Mouse (Mus musculus) forebrain, embryonic 14.5 days (tissue): ENCODE data around the gene Eng. TPM values are rescaled to one million over a fixed set of nuclear protein-coding genes. Genes with fewer than 3 reads are reported as not detected.

Experiments
- ATAC-seq: fragments of 200-750 bp; cut with Nextera tagmentation; 2 replicates; pipeline ENCODE4 v1.8.0; 2017; ENCODE audit warnings: mild to moderate bottlenecking, moderate library complexity
- DNase-seq: peaks from one replicate; pipeline ENCODE4 v3.0.0-alpha.2; 2015; ENCODE audit warnings: low spot score
- H3K27ac ChIP-seq: fragments of 300-500 bp; sonication (generic); 2 replicates; pipeline ENCODE4 v1.5.1; 2014; ENCODE audit warnings: low read depth, mild to moderate bottlenecking, control low read depth, low read length, moderate library complexity
- H3K27me3 ChIP-seq: fragments of 300-500 bp; sonication (generic); replicated peaks from 2 replicates; pipeline ENCODE4 v1.6.1; 2014; ENCODE audit warnings: low read length, control low read depth, mixed read lengths; ENCODE audit not compliant: control insufficient read depth, insufficient read depth
- H3K36me3 ChIP-seq: fragments of 300-500 bp; sonication (generic); 2 replicates; pipeline ENCODE4 v1.6.1; 2014; ENCODE audit warnings: low read length, control low read depth; ENCODE audit not compliant: control insufficient read depth, insufficient read depth
- H3K4me1 ChIP-seq: fragments of 300-500 bp; sonication (generic); 2 replicates; pipeline ENCODE4 v1.6.1; 2014; ENCODE audit warnings: antibody characterized with exemption, low read length, control low read depth; ENCODE audit not compliant: control insufficient read depth, insufficient read depth
- H3K4me2 ChIP-seq: fragments of 300-500 bp; sonication (generic); 2 replicates; pipeline ENCODE4 v1.6.1; 2014; ENCODE audit warnings: mild to moderate bottlenecking, control low read depth, low read length
- H3K4me3 ChIP-seq: fragments of 300-500 bp; sonication (generic); 2 replicates; pipeline ENCODE4 v1.5.1; 2014; ENCODE audit warnings: low read depth, low read length, control low read depth
- H3K9ac ChIP-seq: fragments of 300-500 bp; sonication (generic); 2 replicates; pipeline ENCODE4 v1.6.1; 2014; ENCODE audit warnings: mild to moderate bottlenecking, low read length, control low read depth, moderate library complexity
- H3K9me3 ChIP-seq: fragments of 300-500 bp; sonication (generic); replicated peaks from 2 replicates; pipeline ENCODE4 v1.6.1; 2016; ENCODE audit warnings: low read length, control low read depth, mixed read lengths; ENCODE audit not compliant: control insufficient read depth
- WGBS: fragments of 180-500 bp; shearing (Covaris S2); extraction: QIAGEN DNeasy Blood & Tissue Kit; methylation state at CpG from one replicate; pipeline ENCODE4 v1.1.7; 2014; 5-methylcytosine and 5-hydroxymethylcytosine counted together
- polyA plus RNA-seq: library from polyadenylated mRNA; unstranded; fragments of >200 nt; fragmentation: Nextera tagmentation; extraction: Ambion mirVana; gene quantifications from 2 replicates; pipeline ENCODE4 v1.2.1, GENCODE M21; 2014

The Eng gene
- polyA plus RNA-seq, 1 experiment from 2014 or later: 15.0 TPM

- Histone ChIP-seq H3K4me2 (peak within 1 kb of the TSS; percentile 90), H3K9me3 (no peaks in the 10 kb centered on the region), H3K27ac (peak within 1 kb of the TSS; percentile 97), H3K27me3 (no peaks in the 10 kb centered on the region), H3K36me3 (peaks cover 31% of the 10 kb centered on the region), H3K9ac (peak within 1 kb of the TSS; percentile 72), H3K4me1 (peaks cover 14% of the 10 kb centered on the region), H3K4me3 (peak within 1 kb of the TSS; percentile 89)
- WGBS: under 1% methylated on average over 44 of the region's 79 CpGs
- ATAC-seq (peak; percentile 92), DNase-seq (peak; percentile 93)
Measured at GRCm38 (mm10) chr2:32712934-32713817, 66.8 kb downstream of the Eng start, which contains the start of gene Cdk9. Gene Cdk9, minus strand, starts transcription at chr2:32713076.

DNA sequence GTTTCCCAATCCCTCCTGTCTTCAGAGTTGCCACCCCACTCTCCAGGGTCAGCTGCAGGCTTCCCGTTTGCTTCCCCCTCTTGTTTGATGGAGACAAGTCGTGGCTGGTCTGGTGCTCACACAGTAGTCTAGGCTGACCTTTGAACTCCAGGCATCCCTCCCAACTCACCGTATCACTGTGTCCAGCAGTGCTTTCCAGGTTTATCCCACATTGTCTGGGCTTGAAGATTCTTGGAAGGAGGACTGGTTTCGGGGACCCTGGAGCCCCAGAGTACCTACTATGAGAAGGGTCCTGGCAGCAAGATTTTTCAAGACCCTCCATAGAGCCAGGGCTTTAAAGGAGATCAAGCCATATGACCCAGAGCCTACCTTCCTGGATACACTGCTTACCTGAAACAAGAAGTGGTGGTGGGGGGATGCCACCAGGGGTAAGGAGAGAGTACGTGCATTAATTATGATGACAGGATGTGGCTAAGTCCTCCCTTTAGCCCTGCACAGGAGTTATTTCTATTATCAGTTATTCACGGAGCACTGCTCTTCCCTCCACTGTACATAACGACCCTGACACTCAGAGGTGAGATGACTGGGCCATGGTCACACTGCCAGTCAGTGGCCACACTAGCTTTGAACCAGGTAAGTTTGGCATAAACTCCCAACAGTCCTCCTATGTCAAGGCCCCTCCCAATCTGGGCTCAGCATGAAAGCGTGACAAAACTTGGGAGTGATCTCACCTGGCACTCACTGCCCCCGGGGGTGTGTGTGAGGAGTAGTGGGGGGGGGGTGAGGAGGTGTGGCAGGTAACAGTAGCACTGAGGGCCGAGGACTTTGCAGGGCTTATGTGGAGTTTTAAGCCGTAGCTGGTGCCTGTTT, 68.0 kb downstream of the Eng start:
- Histone ChIP-seq H3K4me3 (no peak overlapping the region), H3K9me3 (no peaks in the 10 kb centered on the region), H3K4me2 (no peak overlapping the region), H3K36me3 (peaks cover 20% of the 10 kb centered on the region), H3K27ac (peak overlapping the region; percentile 97), H3K4me1 (peaks cover 14% of the 10 kb centered on the region), H3K9ac (peak overlapping the region; percentile 72), H3K27me3 (no peaks in the 10 kb centered on the region)
- DNase-seq (no peak), ATAC-seq (no peak)
- 64% methylated on average over 11 of the region's 11 CpGs for WGBS

- no peaks in the 10 kb centered on the region for H3K27me3 ChIP-seq
- H3K27ac ChIP-seq: no peak overlapping the region
- WGBS: 65% methylated on average over 4 of the region's 4 CpGs
Measured at GRCm38 (mm10) chr2:32714987-32715425, 68.6 kb downstream of the Eng start.

GRCm38 (mm10) chr2:32718761-32719160, 72.4 kb downstream of the Eng start:
- Histone ChIP-seq H3K27ac (no peak overlapping the region), H3K36me3 (no peaks in the 10 kb centered on the region), H3K4me1 (peaks cover 4% of the 10 kb centered on the region), H3K4me2 (no peak overlapping the region), H3K27me3 (no peaks in the 10 kb centered on the region), H3K9me3 (no peaks in the 10 kb centered on the region), H3K4me3 (no peak overlapping the region), H3K9ac (no peak overlapping the region; the same call in 1 of the 2 replicates)
- WGBS: 33% methylated on average over 9 of the region's 9 CpGs
- ATAC-seq: peak; percentile 51
- no peak for DNase-seq

More at GRCm38 (mm10) chr2:32714987-32715425, 68.6 kb downstream of the Eng start:
- Histone ChIP-seq H3K36me3 (peaks cover 14% of the 10 kb centered on the region), H3K4me3 (no peak overlapping the region), H3K9me3 (no peaks in the 10 kb centered on the region), H3K4me2 (no peak overlapping the region), H3K4me1 (peaks cover 14% of the 10 kb centered on the region), H3K9ac (no peak overlapping the region)
- DNase-seq: no peak
- no peak for ATAC-seq

DNA sequence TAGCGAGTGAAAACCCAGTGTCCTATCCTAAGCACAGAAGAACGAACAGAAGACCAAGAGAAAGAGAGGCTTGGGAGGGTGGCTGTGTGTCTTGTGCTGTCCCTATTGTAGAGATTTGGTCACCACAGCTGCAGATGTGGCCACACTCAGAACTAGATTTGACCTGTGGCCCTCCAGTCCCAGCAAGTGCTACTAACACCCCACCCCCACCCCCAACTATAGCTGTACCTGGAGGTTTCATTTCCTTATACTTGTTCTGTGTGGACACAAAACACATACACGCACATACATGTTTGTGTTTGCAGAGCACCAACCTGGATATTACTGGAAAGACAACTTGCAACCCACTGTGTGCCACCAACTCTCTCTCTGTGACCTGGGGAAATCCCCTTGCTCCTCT, 73.7 kb downstream of the Eng start:
- DNase-seq: no peak
- Histone ChIP-seq H3K9me3 (no peaks in the 10 kb centered on the region), H3K9ac (no peak overlapping the region), H3K4me1 (no peaks in the 10 kb centered on the region), H3K4me3 (no peak overlapping the region), H3K27me3 (no peaks in the 10 kb centered on the region), H3K27ac (no peak overlapping the region), H3K36me3 (no peaks in the 10 kb centered on the region), H3K4me2 (no peak overlapping the region)
- no peak for ATAC-seq
- 92% methylated on average over 3 of the region's 3 CpGs for WGBS

DNA sequence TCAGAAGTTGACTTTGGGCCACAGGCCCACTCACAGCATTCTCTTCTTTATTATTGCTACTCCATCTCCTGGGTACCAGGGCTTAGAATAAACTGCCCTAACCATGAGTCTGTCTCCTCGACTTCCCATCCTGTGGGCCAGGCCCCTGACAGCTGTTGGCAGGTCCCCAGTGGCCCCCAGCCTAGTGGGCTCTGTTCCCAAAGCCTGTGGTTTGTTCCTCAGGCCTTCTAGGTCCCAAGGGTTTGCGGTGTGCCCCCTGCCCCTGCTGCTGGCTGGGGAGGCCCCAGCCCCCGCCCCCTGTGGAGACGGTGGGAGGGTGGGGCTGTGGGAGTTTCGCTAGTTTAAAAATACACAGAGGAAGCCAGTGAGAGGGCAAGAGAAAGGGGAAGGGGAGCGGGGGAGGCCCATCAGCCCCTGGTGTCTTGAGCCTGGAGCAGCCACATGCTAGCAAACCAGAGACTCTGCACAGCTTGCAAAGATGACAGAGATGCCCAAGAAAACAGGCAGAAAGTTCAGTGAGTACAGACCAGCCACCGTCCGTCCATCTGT, 74.4 kb downstream of the Eng start, which contains the start of gene Sh2d3c:
TSS of gene Sh2d3c (plus strand) at position 375 of the 549 bp plus-strand sequence.
- no peaks in the 10 kb centered on the region for H3K36me3 ChIP-seq
- H3K9me3 ChIP-seq: no peaks in the 10 kb centered on the region
- no peaks in the 10 kb centered on the region for H3K4me1 ChIP-seq
- DNase-seq (no peak), ATAC-seq (no peak)
- H3K4me2 ChIP-seq: no peak within 1 kb of the TSS
- H3K4me3 ChIP-seq: no peak within 1 kb of the TSS
- no peak within 1 kb of the TSS for H3K9ac ChIP-seq
- no peak within 1 kb of the TSS for H3K27ac ChIP-seq
- no peaks in the 10 kb centered on the region for H3K27me3 ChIP-seq
- 64% methylated on average over 8 of the region's 8 CpGs for WGBS

GRCm38 (mm10) chr2:32722046-32722445, 75.7 kb downstream of the Eng start:
- H3K27ac ChIP-seq: no peak overlapping the region
- no peak overlapping the region for H3K4me2 ChIP-seq
- H3K9ac ChIP-seq: no peak overlapping the region
- no peaks in the 10 kb centered on the region for H3K4me1 ChIP-seq
- 57% methylated on average over 6 of the region's 6 CpGs for WGBS
- H3K9me3 ChIP-seq: no peaks in the 10 kb centered on the region
- H3K27me3 ChIP-seq: no peaks in the 10 kb centered on the region
- no peaks in the 10 kb centered on the region for H3K36me3 ChIP-seq
- DNase-seq (no peak), ATAC-seq (no peak)
- H3K4me3 ChIP-seq: no peak overlapping the region

- Histone ChIP-seq H3K27ac (no peak overlapping the region), H3K36me3 (no peaks in the 10 kb centered on the region), H3K4me3 (no peak overlapping the region), H3K4me2 (no peak overlapping the region), H3K4me1 (no peaks in the 10 kb centered on the region), H3K9ac (no peak overlapping the region), H3K27me3 (no peaks in the 10 kb centered on the region), H3K9me3 (no peaks in the 10 kb centered on the region)
- DNase-seq (no peak), ATAC-seq (no peak)
- 78% methylated on average over 3 of the region's 3 CpGs for WGBS
Measured at GRCm38 (mm10) chr2:32722581-32722980, 76.2 kb downstream of the Eng start.
